Comparison of ENCODE assay signal across 11 mouse cellular contexts in the genomic region with DNA sequence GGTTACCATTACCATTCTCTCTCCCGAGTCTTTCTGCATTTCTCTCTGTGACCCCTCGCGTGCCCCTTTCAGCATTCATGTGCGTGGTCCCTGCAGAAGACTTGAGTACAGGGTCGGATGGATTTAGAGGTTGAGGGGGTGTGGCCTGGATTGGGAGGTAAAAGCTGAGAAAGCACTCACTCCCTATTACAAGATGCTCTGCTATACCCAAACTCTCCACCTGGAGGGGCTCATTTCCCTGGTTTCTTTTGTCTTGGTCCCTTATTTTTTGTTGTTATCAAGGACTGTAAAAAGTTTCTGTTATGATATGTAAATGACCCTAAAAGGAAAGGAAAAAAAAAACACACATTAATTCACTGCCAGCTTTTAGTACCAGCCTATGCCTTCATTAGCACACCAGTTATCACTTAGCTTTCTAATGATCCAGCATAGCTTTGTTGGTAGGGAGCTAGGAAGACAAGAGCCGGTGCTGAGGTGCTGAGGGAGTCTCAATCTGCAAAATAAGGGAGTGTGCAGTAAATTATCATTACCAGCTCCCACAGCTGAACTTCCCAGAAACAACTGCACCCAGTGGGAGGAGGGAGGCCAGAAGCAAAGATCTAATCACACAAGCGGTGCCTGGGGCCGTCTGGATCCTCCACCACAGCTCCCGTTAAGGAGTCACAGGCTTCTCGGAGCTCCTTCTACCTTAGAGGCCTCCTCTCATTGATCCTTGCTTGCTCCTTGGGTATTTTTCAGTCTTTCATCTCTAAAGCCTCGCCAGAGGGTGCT.
DNase-seq lines count a peak whose midpoint lies in the region; ATAC-seq and TF ChIP-seq lines count a peak whose summit lies in the region.
"Had no signal": no experiment of that assay in that cellular context is flagged by ENCODE, and none has a peak within 500 bp of the region (broad histone marks: within the 10 kb centered on the region; RNA-seq: fewer than 3 reads in every experiment).

No protein-coding gene starts in this region.

- H3K9me3 ChIP-seq in intestine, postnatal 0 days (ENCODE audit: control insufficient read depth), result no peaks in the 10 kb centered on the region
- H3K9me3 ChIP-seq in intestine, embryonic 15.5 days, result no peaks in the 10 kb centered on the region
- H3K9me3 ChIP-seq: hindbrain, embryonic 13.5 days; limb, embryonic 13.5 days had no signal

- peak; percentile 57 for TF ChIP-seq CTCF in intestine, postnatal 0 days (IDR thresholded peaks at IDR 0.05; ENCODE audit: low read depth)

- ATAC-seq in intestine, postnatal 0 days, result peak; percentile 28; the same call in 1 of the 2 replicates
- ATAC-seq in intestine, embryonic 15.5 days, result no peak

- no peak overlapping the region for H3K4me2 ChIP-seq in intestine, postnatal 0 days (replicated peaks; ENCODE audit: low read depth)
- no peak overlapping the region for H3K4me2 ChIP-seq in intestine, embryonic 15.5 days (replicated peaks)
- H3K4me2 ChIP-seq: hindbrain, embryonic 13.5 days; limb, embryonic 13.5 days had no signal

- H3K27ac ChIP-seq in intestine, postnatal 0 days (ENCODE audit: low read depth, low read length), result no peak overlapping the region
- H3K27ac ChIP-seq in intestine, embryonic 15.5 days, result no peak overlapping the region
- H3K27ac ChIP-seq: hindbrain, embryonic 13.5 days; limb, embryonic 13.5 days had no signal

- 53% methylated on average over 11 of the region's 11 CpGs for WGBS in intestine, postnatal 0 days
- WGBS in intestine, embryonic 15.5 days, result 52% methylated on average over 11 of the region's 11 CpGs

- H3K4me3 ChIP-seq in intestine, postnatal 0 days (ENCODE audit: low read depth, low read length), result no peak overlapping the region
- no peak overlapping the region for H3K4me3 ChIP-seq in intestine, embryonic 15.5 days (replicated peaks)
- H3K4me3 ChIP-seq: hindbrain, embryonic 13.5 days; limb, embryonic 13.5 days had no signal

- H3K36me3 ChIP-seq in intestine, postnatal 0 days (ENCODE audit: control insufficient read depth, insufficient read depth), result no peaks in the 10 kb centered on the region
- H3K36me3 ChIP-seq in intestine, embryonic 15.5 days, result no peaks in the 10 kb centered on the region
- no peaks in the 10 kb centered on the region for H3K36me3 ChIP-seq in splenic B cell, adult 2 months (ENCODE audit: control insufficient read depth, insufficient read depth, low read length, poor library complexity, severe bottlenecking)
- H3K36me3 ChIP-seq: hindbrain, embryonic 13.5 days; limb, embryonic 13.5 days had no signal

- no peaks in the 10 kb centered on the region for H3K27me3 ChIP-seq in intestine, postnatal 0 days (replicated peaks; ENCODE audit: control insufficient read depth, insufficient read depth, low read length)
- no peaks in the 10 kb centered on the region for H3K27me3 ChIP-seq in intestine, embryonic 15.5 days (replicated peaks)
- H3K27me3 ChIP-seq in splenic B cell, adult 2 months (ENCODE audit: control insufficient read depth, insufficient read depth, low read length, poor library complexity, severe bottlenecking), result no peaks in the 10 kb centered on the region
- H3K27me3 ChIP-seq: hindbrain, embryonic 13.5 days; limb, embryonic 13.5 days had no signal

- no peaks in the 10 kb centered on the region for H3K4me1 ChIP-seq in intestine, postnatal 0 days (replicated peaks; ENCODE audit: control insufficient read depth, insufficient read depth, low read length)
- no peaks in the 10 kb centered on the region for H3K4me1 ChIP-seq in intestine, embryonic 15.5 days (replicated peaks)
- H3K4me1 ChIP-seq: hindbrain, embryonic 13.5 days had no signal

- DNase-seq in R1 (ENCODE audit: low read depth, low spot score) (peak; percentile 54), liver (peak; percentile 57)
- peak; percentile 57 for DNase-seq in splenic B cell, adult 2 months (ENCODE audit: low read depth, low spot score)
- no peak for DNase-seq in right cerebral cortex, adult 2 months (ENCODE audit: low spot score in 2 of 2)
- no peak for DNase-seq in cerebellum, postnatal 14 days
- DNase-seq in left cerebral cortex, adult 11 months (ENCODE audit: low spot score), result no peak
- DNase-seq: cerebellum, adult 18-20 months had no signal

- H3K9ac ChIP-seq in intestine, postnatal 0 days (ENCODE audit: low read depth, low read length), result no peak overlapping the region
- no peak overlapping the region for H3K9ac ChIP-seq in intestine, embryonic 15.5 days
- H3K9ac ChIP-seq: hindbrain, embryonic 13.5 days; limb, embryonic 13.5 days had no signal

Comparison
In these comparisons a context has a peak if more than half of its experiments do, and no peak if none do; other contexts are left out.
1. DNase-seq: peak in R1 (single experiment), liver (single experiment) and splenic B cell, adult 2 months (single experiment); none in right cerebral cortex, adult 2 months (0 of 2), cerebellum, postnatal 14 days (0 of 2) and left cerebral cortex, adult 11 months (single experiment).